Mouse (Mus musculus): Measurements from ENCODE around the gene Dnajc11. TPM values are rescaled to one million over a fixed set of nuclear protein-coding genes. Genes with fewer than 3 reads are reported as not detected.

Gene Dnajc11
- polyA plus RNA-seq, 1 experiment from 2014 or later = 101 TPM

DNA sequence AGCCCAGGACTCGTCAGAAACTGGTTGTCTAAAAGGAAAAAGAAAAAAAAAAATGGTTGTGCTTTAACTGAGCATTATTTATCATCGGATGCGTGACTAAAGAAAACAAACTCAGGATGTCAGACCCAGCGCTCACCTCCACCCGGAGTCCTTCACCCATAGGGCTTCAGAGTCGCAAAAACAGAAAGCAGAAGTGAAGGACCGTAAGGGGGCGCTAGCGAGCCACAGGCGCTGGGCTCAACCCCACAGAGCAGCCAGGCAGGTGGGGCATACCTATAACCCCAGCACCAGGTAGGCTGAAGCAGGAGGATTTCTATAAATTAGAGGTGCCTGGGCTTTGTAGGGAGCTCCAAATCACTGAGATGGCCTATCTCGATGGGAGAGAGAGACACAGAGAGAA lies 32.1 kb upstream of the Dnajc11 start:
- no peak overlapping the region for H3K27ac ChIP-seq (ENCODE audit: low read depth, low read length)
- no peaks in the 10 kb centered on the region for H3K36me3 ChIP-seq (ENCODE audit: control insufficient read depth, insufficient read depth, low read length)
- no peak overlapping the region for H3K4me2 ChIP-seq
- H3K9me3 ChIP-seq (ENCODE audit: control insufficient read depth, low read length) = no peaks in the 10 kb centered on the region
- no peak for DNase-seq (ENCODE audit: low spot score)
- ATAC-seq (replicated peaks; ENCODE audit: low FRiP score) = no peak
- no peak overlapping the region for H3K4me3 ChIP-seq (ENCODE audit: low read depth, low read length)
- no peak overlapping the region for H3K9ac ChIP-seq (ENCODE audit: low read depth, low read length)
- 50% methylated on average over 11 of the region's 11 CpGs for WGBS
- H3K27me3 ChIP-seq (replicated peaks; ENCODE audit: control insufficient read depth, insufficient read depth, low read length) = no peaks in the 10 kb centered on the region
- H3K4me1 ChIP-seq (replicated peaks; ENCODE audit: control insufficient read depth, insufficient read depth, low read length) = no peaks in the 10 kb centered on the region; the same call in 1 of the 2 replicates

- WGBS = 67% methylated on average over 17 of the region's 17 CpGs
- 0 out of 2 replicates have a peak, but pooled peaks cover under 1% of the 10 kb centered on the region for H3K27me3 ChIP-seq (replicated peaks; ENCODE audit: control insufficient read depth, insufficient read depth, low read length)
- H3K4me3 ChIP-seq (ENCODE audit: low read depth, low read length) = no peak overlapping the region
- DNase-seq (ENCODE audit: low spot score) (no peak), ATAC-seq (replicated peaks; ENCODE audit: low FRiP score) (no peak)
- no peak overlapping the region for H3K9ac ChIP-seq (ENCODE audit: low read depth, low read length)
- no peak overlapping the region for H3K27ac ChIP-seq (ENCODE audit: low read depth, low read length)
- no peaks in the 10 kb centered on the region for H3K9me3 ChIP-seq (ENCODE audit: control insufficient read depth, low read length)
- no peaks in the 10 kb centered on the region for H3K36me3 ChIP-seq (ENCODE audit: control insufficient read depth, insufficient read depth, low read length)
- H3K4me1 ChIP-seq (replicated peaks; ENCODE audit: control insufficient read depth, insufficient read depth, low read length) = no peaks in the 10 kb centered on the region; the same call in 1 of the 2 replicates
- H3K4me2 ChIP-seq = no peak overlapping the region
Observed at GRCm38 (mm10) chr4:151902046-151902688, 31.3 kb upstream of the Dnajc11 start.

DNA sequence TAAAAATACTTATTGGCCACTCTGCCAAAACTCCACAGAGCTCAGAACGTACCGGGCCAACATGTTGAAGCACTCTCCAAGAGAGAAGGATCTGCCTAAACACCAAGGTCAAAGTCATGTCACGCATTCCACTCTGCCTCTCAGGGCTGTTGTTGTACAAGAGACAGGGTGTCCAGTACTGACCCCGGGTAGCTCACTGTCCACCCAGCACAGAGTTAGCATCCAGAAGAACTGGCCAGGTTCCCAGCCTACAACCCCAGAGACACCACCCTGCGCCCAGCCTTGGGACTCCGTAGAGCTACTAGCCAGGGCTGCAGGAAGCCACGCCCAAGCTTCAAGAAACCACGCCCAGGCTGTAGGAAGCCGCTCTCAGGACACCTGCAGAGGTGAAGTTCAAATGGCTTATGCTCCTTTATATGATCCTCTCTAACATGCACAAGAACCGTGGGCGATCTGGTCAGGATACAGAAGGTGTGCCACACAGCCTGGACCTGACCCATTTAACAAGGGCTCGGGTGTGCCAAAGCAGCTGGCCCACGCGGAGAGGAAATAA lies 30.7 kb upstream of the Dnajc11 start:
- H3K27ac ChIP-seq (ENCODE audit: low read depth, low read length) = no peak overlapping the region
- 43% methylated on average over 14 of the region's 14 CpGs for WGBS
- H3K9me3 ChIP-seq (ENCODE audit: control insufficient read depth, low read length) = no peaks in the 10 kb centered on the region
- no peak for DNase-seq (ENCODE audit: low spot score)
- no peak for ATAC-seq (replicated peaks; ENCODE audit: low FRiP score)
- H3K4me2 ChIP-seq = no peak overlapping the region
- peaks cover 3% of the 10 kb centered on the region; the same call in 1 of the 2 replicates for H3K4me1 ChIP-seq (replicated peaks; ENCODE audit: control insufficient read depth, insufficient read depth, low read length)
- no peaks in the 10 kb centered on the region for H3K36me3 ChIP-seq (ENCODE audit: control insufficient read depth, insufficient read depth, low read length)
- H3K27me3 ChIP-seq (replicated peaks; ENCODE audit: control insufficient read depth, insufficient read depth, low read length) = 0 out of 2 replicates have a peak, but pooled peaks cover 2% of the 10 kb centered on the region
- H3K9ac ChIP-seq (ENCODE audit: low read depth, low read length) = no peak overlapping the region
- no peak overlapping the region for H3K4me3 ChIP-seq (ENCODE audit: low read depth, low read length)

DNA sequence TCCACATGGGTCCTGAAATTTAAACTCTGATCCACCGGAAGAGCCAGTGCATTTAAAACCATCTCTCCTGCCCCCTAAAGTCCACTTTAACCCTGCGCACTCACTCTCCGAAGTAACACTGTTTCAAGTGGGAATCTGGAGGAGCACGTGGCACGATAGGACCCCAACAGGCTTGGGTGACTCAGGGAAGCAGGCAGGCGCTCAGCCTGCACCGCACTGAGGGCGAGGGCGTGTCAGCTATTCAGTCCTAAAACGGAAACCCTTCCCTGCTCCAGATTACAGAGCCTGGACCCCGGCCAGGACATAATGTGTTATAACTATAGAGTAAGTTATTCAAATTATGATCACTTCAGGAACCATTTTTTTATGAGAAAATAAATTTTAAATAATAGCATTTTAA lies 29.4 kb upstream of the Dnajc11 start:
- no peaks in the 10 kb centered on the region for H3K9me3 ChIP-seq (ENCODE audit: control insufficient read depth, low read length)
- H3K4me1 ChIP-seq (replicated peaks; ENCODE audit: control insufficient read depth, insufficient read depth, low read length) = peaks cover 3% of the 10 kb centered on the region; the same call in 1 of the 2 replicates
- H3K4me2 ChIP-seq = no peak overlapping the region
- DNase-seq (ENCODE audit: low spot score) (no peak), ATAC-seq (replicated peaks; ENCODE audit: low FRiP score) (no peak)
- no peak overlapping the region for H3K27ac ChIP-seq (ENCODE audit: low read depth, low read length)
- no peak overlapping the region for H3K4me3 ChIP-seq (ENCODE audit: low read depth, low read length)
- H3K27me3 ChIP-seq (replicated peaks; ENCODE audit: control insufficient read depth, insufficient read depth, low read length) = 0 out of 2 replicates have a peak, but pooled peaks cover 2% of the 10 kb centered on the region
- WGBS = 61% methylated on average over 11 of the region's 11 CpGs
- no peaks in the 10 kb centered on the region for H3K36me3 ChIP-seq (ENCODE audit: control insufficient read depth, insufficient read depth, low read length)
- H3K9ac ChIP-seq (ENCODE audit: low read depth, low read length) = no peak overlapping the region

GRCm38 (mm10) chr4:151905621-151906020 lies 27.9 kb upstream of the Dnajc11 start:
- Histone ChIP-seq H3K4me3 (ENCODE audit: low read depth, low read length) (no peak overlapping the region), H3K27me3 (replicated peaks; ENCODE audit: control insufficient read depth, insufficient read depth, low read length) (0 out of 2 replicates have a peak, but pooled peaks cover 2% of the 10 kb centered on the region), H3K9me3 (ENCODE audit: control insufficient read depth, low read length) (no peaks in the 10 kb centered on the region), H3K36me3 (ENCODE audit: control insufficient read depth, insufficient read depth, low read length) (no peaks in the 10 kb centered on the region), H3K27ac (ENCODE audit: low read depth, low read length) (no peak overlapping the region), H3K9ac (ENCODE audit: low read depth, low read length) (no peak overlapping the region), H3K4me2 (no peak overlapping the region), H3K4me1 (replicated peaks; ENCODE audit: control insufficient read depth, insufficient read depth, low read length) (peaks cover 3% of the 10 kb centered on the region; the same call in 1 of the 2 replicates)
- WGBS = 76% methylated on average over 4 of the region's 4 CpGs
- DNase-seq (ENCODE audit: low spot score) (no peak), ATAC-seq (replicated peaks; ENCODE audit: low FRiP score) (no peak)

GRCm38 (mm10) chr4:151907577-151908343 lies 25.7 kb upstream of the Dnajc11 start:
- peak; percentile 47; the same call in 1 of the 2 replicates for ATAC-seq (replicated peaks; ENCODE audit: low FRiP score)
- no peak overlapping the region for H3K27ac ChIP-seq (ENCODE audit: low read depth, low read length)
- no peaks in the 10 kb centered on the region for H3K36me3 ChIP-seq (ENCODE audit: control insufficient read depth, insufficient read depth, low read length)
- DNase-seq (ENCODE audit: low spot score) = no peak
- H3K9ac ChIP-seq (ENCODE audit: low read depth, low read length) = no peak overlapping the region
- H3K9me3 ChIP-seq (ENCODE audit: control insufficient read depth, low read length) = no peaks in the 10 kb centered on the region
- 0 out of 2 replicates have a peak, but pooled peaks cover 2% of the 10 kb centered on the region for H3K27me3 ChIP-seq (replicated peaks; ENCODE audit: control insufficient read depth, insufficient read depth, low read length)
- peak overlapping the region; percentile 30 for H3K4me2 ChIP-seq
- H3K4me1 ChIP-seq (replicated peaks; ENCODE audit: control insufficient read depth, insufficient read depth, low read length) = peaks cover 3% of the 10 kb centered on the region; the same call in 1 of the 2 replicates
- 59% methylated on average over 26 of the region's 26 CpGs for WGBS
- 0 out of 2 replicates have a peak overlapping the region, but pooled peaks have one; percentile 1 for H3K4me3 ChIP-seq (ENCODE audit: low read depth, low read length)

GRCm38 (mm10) chr4:151908809-151909208 lies 24.7 kb upstream of the Dnajc11 start:
- Histone ChIP-seq H3K4me1 (replicated peaks; ENCODE audit: control insufficient read depth, insufficient read depth, low read length) (peaks cover 3% of the 10 kb centered on the region; the same call in 1 of the 2 replicates), H3K4me3 (ENCODE audit: low read depth, low read length) (no peak overlapping the region), H3K9ac (ENCODE audit: low read depth, low read length) (no peak overlapping the region), H3K4me2 (no peak overlapping the region), H3K27me3 (replicated peaks; ENCODE audit: control insufficient read depth, insufficient read depth, low read length) (0 out of 2 replicates have a peak, but pooled peaks cover 2% of the 10 kb centered on the region), H3K9me3 (ENCODE audit: control insufficient read depth, low read length) (no peaks in the 10 kb centered on the region), H3K36me3 (ENCODE audit: control insufficient read depth, insufficient read depth, low read length) (no peaks in the 10 kb centered on the region), H3K27ac (ENCODE audit: low read depth, low read length) (no peak overlapping the region)
- no peak for ATAC-seq (replicated peaks; ENCODE audit: low FRiP score)
- 70% methylated on average over 8 of the region's 8 CpGs for WGBS
- no peak for DNase-seq (ENCODE audit: low spot score)

- ATAC-seq (replicated peaks; ENCODE audit: low FRiP score) (no peak), DNase-seq (ENCODE audit: low spot score) (no peak)
- Histone ChIP-seq H3K36me3 (ENCODE audit: control insufficient read depth, insufficient read depth, low read length) (no peaks in the 10 kb centered on the region), H3K27me3 (replicated peaks; ENCODE audit: control insufficient read depth, insufficient read depth, low read length) (no peaks in the 10 kb centered on the region), H3K4me1 (replicated peaks; ENCODE audit: control insufficient read depth, insufficient read depth, low read length) (peaks cover 12% of the 10 kb centered on the region), H3K4me3 (ENCODE audit: low read depth, low read length) (no peak overlapping the region), H3K27ac (ENCODE audit: low read depth, low read length) (no peak overlapping the region), H3K9me3 (ENCODE audit: control insufficient read depth, low read length) (peaks cover under 1% of the 10 kb centered on the region; the same call in 1 of the 2 replicates), H3K9ac (ENCODE audit: low read depth, low read length) (no peak overlapping the region), H3K4me2 (no peak overlapping the region)
- WGBS = 82% methylated on average over 11 of the region's 11 CpGs
Observed at GRCm38 (mm10) chr4:151916271-151916670, 17.2 kb upstream of the Dnajc11 start.

All from liver, embryonic 11.5 days (tissue).